Mouse (Mus musculus) lung, postnatal 0 days (tissue): ENCODE measurements at regions not wholly inside any gene's neighbourhood (a gene's known extent, or its start where the extent isn't known, plus 50 kb on each side); places are given as distances from the start of the nearest gene placed in this dataset.

ENCODE experiments used
- ATAC-seq: fragments of 200-750 bp; cut with Nextera tagmentation; 2 replicates; pipeline ENCODE4 v1.8.0; 2017; ENCODE audit warnings: moderate library complexity
- DNase-seq: peaks from one replicate; pipeline ENCODE4 v3.0.0-alpha.2; 2016; ENCODE audit warnings: low spot score
- H3K27ac ChIP-seq: fragments of 300-500 bp; sonication (generic); 2 replicates; pipeline ENCODE4 v1.5.1; 2014; ENCODE audit warnings: antibody characterized with exemption, mild to moderate bottlenecking, low read length, mixed read lengths
- H3K27me3 ChIP-seq: fragments of 300-500 bp; sonication (generic); replicated peaks from 2 replicates; pipeline ENCODE4 v1.6.1; 2014; ENCODE audit warnings: low read length, mixed read lengths; ENCODE audit not compliant: insufficient read depth
- H3K36me3 ChIP-seq: fragments of 300-500 bp; sonication (generic); 2 replicates; pipeline ENCODE4 v1.6.1; 2014; ENCODE audit warnings: low read length, mixed read lengths; ENCODE audit not compliant: insufficient read depth
- H3K4me1 ChIP-seq: fragments of 300-500 bp; sonication (generic); 2 replicates; pipeline ENCODE4 v1.6.1; 2014; ENCODE audit warnings: antibody characterized with exemption, low read depth, low read length, mixed read lengths; ENCODE audit not compliant: insufficient read depth
- H3K4me2 ChIP-seq: fragments of 300-500 bp; sonication (generic); replicated peaks from 2 replicates; pipeline ENCODE4 v1.6.1; 2014; ENCODE audit warnings: low read depth, mild to moderate bottlenecking, low read length, moderate library complexity, mixed read lengths
- H3K4me3 ChIP-seq: fragments of 300-500 bp; sonication (generic); 2 replicates; pipeline ENCODE4 v1.5.1; 2014; ENCODE audit warnings: low read depth, low read length
- H3K9ac ChIP-seq: fragments of 300-500 bp; sonication (generic); replicated peaks from 2 replicates; pipeline ENCODE4 v1.6.1; 2014; ENCODE audit warnings: low read depth, mild to moderate bottlenecking
- H3K9me3 ChIP-seq: fragments of 300-500 bp; sonication (generic); 2 replicates; pipeline ENCODE4 v1.6.1; 2016; ENCODE audit warnings: low read length, mixed read lengths
- CTCF ChIP-seq: IDR thresholded peaks from 2 replicates; pipeline ENCODE4 v1.5.1; 2016; ENCODE audit warnings: antibody characterized with exemption, mild to moderate bottlenecking
- EP300 ChIP-seq: IDR thresholded peaks from 2 replicates; pipeline ENCODE4 v1.6.1; 2016; ENCODE audit warnings: antibody characterized with exemption, mild to moderate bottlenecking, control low read depth
- WGBS: fragments of 180-500 bp; shearing (Covaris S2); extraction: QIAGEN DNeasy Blood & Tissue Kit; methylation state at CpG from one replicate; pipeline ENCODE4 v1.1.7; 2014; 5-methylcytosine and 5-hydroxymethylcytosine counted together

DNA sequence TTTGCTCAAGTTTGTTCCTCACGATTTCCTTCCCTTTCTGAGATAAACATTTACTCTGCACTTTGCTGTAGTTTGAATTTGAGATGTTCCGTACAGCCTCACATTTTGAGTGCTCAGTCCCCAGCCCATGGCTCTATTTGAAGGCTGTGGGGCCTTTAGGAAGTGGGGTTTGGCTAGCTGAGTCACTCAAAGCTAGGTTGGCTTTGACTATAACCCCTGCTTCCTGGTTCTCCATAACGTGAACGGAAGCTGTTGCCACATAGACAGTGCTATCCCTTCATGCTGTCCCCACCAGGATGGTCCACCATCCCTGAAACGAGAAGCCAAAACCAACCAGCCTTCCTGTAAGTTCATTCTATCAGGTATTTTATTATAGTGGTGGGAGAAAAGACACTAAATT, 111.1 kb downstream of the Evx1 start:
- no peak for ATAC-seq
- no peak overlapping the region for H3K27ac ChIP-seq

DNA sequence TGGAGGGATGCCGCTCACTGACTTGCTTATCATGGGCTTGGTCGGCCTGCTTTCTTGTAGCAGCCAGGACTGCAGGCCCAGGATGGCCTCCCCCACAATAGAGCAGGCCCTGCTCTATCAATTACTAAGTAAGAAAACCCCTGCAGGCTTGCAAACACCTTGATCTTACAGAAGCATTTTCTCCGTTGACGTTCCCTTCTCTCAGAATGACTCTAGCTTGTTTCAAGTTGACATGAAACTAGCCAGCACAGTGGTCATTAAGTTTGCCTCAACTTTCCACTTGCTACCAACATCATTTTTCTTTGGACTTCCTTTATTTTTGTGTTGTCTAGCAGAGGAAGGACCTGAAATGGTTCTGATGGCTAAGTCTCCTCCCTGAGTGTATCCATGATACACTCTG, 111.8 kb downstream of the Evx1 start:
- Histone ChIP-seq H3K4me1 (peaks cover 4% of the 10 kb centered on the region; the same call in 1 of the 2 replicates), H3K27ac (no peak overlapping the region), H3K36me3 (no peaks in the 10 kb centered on the region), H3K9ac (no peak overlapping the region), H3K27me3 (no peaks in the 10 kb centered on the region), H3K4me2 (no peak overlapping the region), H3K9me3 (no peaks in the 10 kb centered on the region), H3K4me3 (no peak overlapping the region)
- WGBS, result 97% methylated on average over 4 of the region's 4 CpGs
- DNase-seq, result no peak
- TF ChIP-seq EP300 (no peak), CTCF (no peak)
- ATAC-seq, result no peak

More for the DNA sequence above, 111.1 kb downstream of the Evx1 start:
- no peaks in the 10 kb centered on the region for H3K36me3 ChIP-seq
- 43% methylated on average over 5 of the region's 5 CpGs for WGBS
- no peak for DNase-seq
- H3K4me3 ChIP-seq, result no peak overlapping the region
- peaks cover 4% of the 10 kb centered on the region; the same call in 1 of the 2 replicates for H3K4me1 ChIP-seq
- no peaks in the 10 kb centered on the region for H3K9me3 ChIP-seq
- no peak overlapping the region for H3K9ac ChIP-seq
- TF ChIP-seq CTCF (no peak), EP300 (no peak)
- no peak overlapping the region for H3K4me2 ChIP-seq
- no peaks in the 10 kb centered on the region for H3K27me3 ChIP-seq

DNA sequence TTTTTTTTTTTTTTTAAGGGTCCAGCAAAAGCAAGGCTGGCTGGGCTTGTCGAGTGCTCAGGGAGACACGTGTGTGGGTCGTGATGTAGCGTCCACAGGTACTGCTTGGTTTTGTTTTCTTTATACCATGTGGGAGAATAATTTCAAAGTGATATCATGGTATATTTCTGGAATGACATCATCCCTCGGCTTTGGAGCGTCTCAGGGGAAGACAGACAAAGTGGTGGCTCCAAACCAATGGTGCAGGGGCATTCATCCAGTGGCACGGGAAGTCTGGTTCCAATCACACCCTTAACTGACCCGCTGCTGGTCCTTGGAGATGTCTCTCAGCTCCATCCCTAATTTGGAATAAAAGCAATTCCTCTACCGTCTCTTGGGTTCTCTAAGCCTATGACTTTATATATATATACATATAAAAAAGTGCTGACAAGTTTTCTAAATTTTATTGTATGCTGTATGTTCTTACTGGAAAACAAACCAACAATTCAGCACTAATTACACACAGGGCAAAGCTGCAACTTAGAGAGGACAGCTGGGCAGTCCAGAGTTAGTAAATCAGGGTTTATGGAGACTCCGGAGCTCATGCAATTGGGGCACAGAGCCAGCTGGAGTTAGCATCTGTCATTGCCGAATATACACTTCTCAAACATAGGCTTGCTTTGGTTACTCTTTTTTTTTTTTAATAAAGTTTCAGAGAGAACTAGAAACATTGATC, 115.3 kb downstream of the Evx1 start:
- Histone ChIP-seq H3K27ac (no peak overlapping the region), H3K9ac (no peak overlapping the region), H3K9me3 (no peaks in the 10 kb centered on the region), H3K36me3 (no peaks in the 10 kb centered on the region), H3K4me2 (no peak overlapping the region), H3K4me1 (peaks cover 4% of the 10 kb centered on the region; the same call in 1 of the 2 replicates), H3K4me3 (no peak overlapping the region), H3K27me3 (no peaks in the 10 kb centered on the region)
- DNase-seq (peak; percentile 54), ATAC-seq (peak; percentile 46)
- TF ChIP-seq EP300, result no peak
- TF ChIP-seq CTCF, result no peak
- WGBS, result 45% methylated on average over 11 of the region's 11 CpGs

DNA sequence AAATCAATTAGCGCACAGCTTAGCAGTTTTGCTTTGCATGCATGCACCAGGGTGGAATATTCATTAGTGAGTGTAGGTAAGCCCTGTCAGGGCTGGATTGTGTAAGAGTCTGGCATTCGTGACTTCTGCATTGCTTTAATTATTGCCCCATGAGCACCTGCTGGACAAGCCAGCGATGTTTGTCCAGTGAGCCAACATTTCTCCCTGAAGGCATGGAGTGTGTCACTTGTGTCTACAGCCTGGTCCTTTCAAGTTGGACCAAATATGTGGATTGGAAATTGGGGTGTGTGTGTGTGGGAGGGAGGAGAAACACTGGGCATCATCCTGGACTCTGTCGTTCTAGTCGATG, 115.9 kb downstream of the Evx1 start:
- Histone ChIP-seq H3K27ac (no peak overlapping the region), H3K36me3 (no peaks in the 10 kb centered on the region), H3K27me3 (no peaks in the 10 kb centered on the region), H3K9me3 (no peaks in the 10 kb centered on the region), H3K4me1 (peaks cover 4% of the 10 kb centered on the region; the same call in 1 of the 2 replicates), H3K9ac (no peak overlapping the region), H3K4me2 (no peak overlapping the region), H3K4me3 (no peak overlapping the region)
- DNase-seq (peak; percentile 82), ATAC-seq (peak; percentile 87)
- no peak for TF ChIP-seq CTCF
- TF ChIP-seq EP300, result 0 out of 2 replicates have a peak, but pooled peaks have one; percentile 27
- 57% methylated on average over 5 of the region's 5 CpGs for WGBS

- no peak for ATAC-seq
These were observed 119.9 kb downstream of the Evx1 start for GRCm38 (mm10) chr6:52433234-52433633.

DNA sequence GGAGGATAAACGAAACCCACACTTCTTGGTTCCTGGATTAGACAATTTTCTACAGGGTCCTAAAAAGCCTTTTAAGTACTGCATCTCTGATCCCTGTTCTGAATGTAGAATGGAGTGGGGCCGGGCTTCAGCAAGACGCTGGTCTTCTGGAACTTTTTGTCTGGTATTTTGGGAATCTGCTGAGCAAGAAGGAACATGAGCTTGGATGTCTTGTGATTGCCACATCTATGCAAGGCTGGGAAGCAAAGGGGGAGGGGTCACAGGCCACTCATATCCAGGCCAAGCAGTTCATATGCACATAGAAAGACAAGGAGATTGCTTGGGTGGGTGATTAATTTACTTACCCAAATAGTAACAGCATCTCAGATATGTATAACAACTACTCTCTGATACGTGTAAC, 121.5 kb downstream of the Evx1 start:
- TF ChIP-seq EP300 (no peak), CTCF (no peak)
- Histone ChIP-seq H3K9me3 (no peaks in the 10 kb centered on the region), H3K36me3 (no peaks in the 10 kb centered on the region), H3K4me2 (no peak overlapping the region), H3K9ac (no peak overlapping the region), H3K27me3 (no peaks in the 10 kb centered on the region), H3K4me3 (no peak overlapping the region), H3K27ac (no peak overlapping the region), H3K4me1 (no peaks in the 10 kb centered on the region)
- ATAC-seq (peak; percentile 44; the same call in 1 of the 2 replicates), DNase-seq (peak; percentile 79)
- WGBS, result 53% methylated on average over 4 of the region's 4 CpGs

More at GRCm38 (mm10) chr6:52433234-52433633, 119.9 kb downstream of the Evx1 start:
- no peak overlapping the region for H3K9ac ChIP-seq
- H3K9me3 ChIP-seq, result no peaks in the 10 kb centered on the region
- H3K4me1 ChIP-seq, result no peaks in the 10 kb centered on the region
- H3K36me3 ChIP-seq, result no peaks in the 10 kb centered on the region
- no peak overlapping the region for H3K4me2 ChIP-seq
- no peak for DNase-seq
- H3K4me3 ChIP-seq, result no peak overlapping the region
- 78% methylated on average over 2 of the region's 2 CpGs for WGBS
- no peaks in the 10 kb centered on the region for H3K27me3 ChIP-seq
- H3K27ac ChIP-seq, result no peak overlapping the region
- TF ChIP-seq CTCF, result no peak
- no peak for TF ChIP-seq EP300
